Comparison of ENCODE assay signal across 26 mouse cellular contexts in the genomic region with DNA sequence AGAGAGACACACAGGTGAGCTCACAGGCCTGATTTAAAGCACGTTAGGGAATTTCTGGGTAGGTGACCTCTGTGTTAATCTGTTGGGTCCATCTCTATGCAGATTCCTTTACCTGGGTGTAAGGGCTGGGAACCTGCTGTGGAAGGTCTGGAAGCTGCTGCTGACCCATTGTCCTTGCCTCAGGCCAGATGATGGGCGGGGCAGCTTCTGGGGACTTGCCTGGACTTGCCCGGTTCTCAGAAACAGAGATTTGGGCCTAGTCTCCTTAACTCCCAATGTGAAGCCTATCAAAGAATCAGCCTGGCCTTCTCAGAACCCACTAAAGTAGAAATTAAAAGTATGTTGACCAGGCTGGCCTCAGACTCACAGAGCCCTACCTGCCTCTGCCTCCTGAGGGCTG. TPM values are rescaled to one million over a fixed set of nuclear protein-coding genes. Genes with fewer than 3 reads are reported as not detected.
DNase-seq lines count a peak whose midpoint lies in the region; TF ChIP-seq lines count a peak whose summit lies in the region.
"Had no signal": no experiment of that assay in that cellular context is flagged by ENCODE, and none has a peak within 500 bp of the region (broad histone marks: within the 10 kb centered on the region; RNA-seq: fewer than 3 reads in every experiment).

No protein-coding gene starts in this region.

- DNase-seq in 3T3-L1 (ENCODE audit: low read depth, low spot score) (peak; percentile 46), R1 (ENCODE audit: low read depth, low spot score) (peak; percentile 94)
- DNase-seq in spleen, postnatal 10 days (ENCODE audit: low spot score in 2 of 2), result no peak
- DNase-seq in cerebellum, postnatal 36 days, result no peak
- DNase-seq in urinary bladder, postnatal 25 days (ENCODE audit: low spot score), result no peak
- DNase-seq in heart, adult 18-20 months, result no peak
- DNase-seq: adrenal gland, postnatal 10 days; adrenal gland, postnatal 36 days; cerebellum, adult 11 months; cerebellum, adult 8-10 months; cerebellum, postnatal 10 days; forebrain, postnatal 0 days; gastrocnemius, adult 2 months; gastrocnemius, postnatal 14 days; heart, adult 11 months; heart, postnatal 10 days; heart, postnatal 36 days; kidney, adult 2 months had no signal

- H3K36me3 ChIP-seq in ES-Bruce4 (ENCODE audit: control insufficient read depth, insufficient read depth, low read length, poor library complexity, severe bottlenecking) (peaks cover 2% of the 10 kb centered on the region; the same call in 1 of the 2 replicates), macrophage (ENCODE audit: inconsistent target) (peaks cover 2% of the 10 kb centered on the region; the same call in 1 of the 2 replicates)

- H3K9ac ChIP-seq in ES-Bruce4 (ENCODE audit: low read depth, poor library complexity, severe bottlenecking), result peak overlapping the region; percentile 81
- H3K9ac ChIP-seq: forebrain, embryonic 13.5 days; forebrain, postnatal 0 days; heart, embryonic 12.5 days; heart, embryonic 15.5 days; hindbrain, embryonic 13.5 days had no signal

- peaks cover 8% of the 10 kb centered on the region for H3K4me1 ChIP-seq in ES-Bruce4 (ENCODE audit: control insufficient read depth, insufficient read depth, low read length)
- H3K4me1 ChIP-seq: forebrain, embryonic 10.5 days; forebrain, embryonic 13.5 days; hindbrain, embryonic 10.5 days had no signal

- no peaks in the 10 kb centered on the region for H3K9me3 ChIP-seq in ES-Bruce4 (replicated peaks; ENCODE audit: control insufficient read depth, insufficient read depth, low read length, poor library complexity, severe bottlenecking)
- H3K9me3 ChIP-seq: forebrain, embryonic 10.5 days; forebrain, embryonic 13.5 days; heart, embryonic 12.5 days; heart, embryonic 15.5 days; hindbrain, embryonic 10.5 days; hindbrain, embryonic 13.5 days had no signal

- TF ChIP-seq CTCF in ES-Bruce4 (IDR thresholded peaks at IDR 0.05; ENCODE audit: low read depth, low read length), result no peak

- no peaks in the 10 kb centered on the region for H3K79me2 ChIP-seq in macrophage (ENCODE audit: inconsistent target)

- peak overlapping the region; percentile 99 for H3K27ac ChIP-seq in ES-Bruce4 (ENCODE audit: insufficient read depth, low read length)
- peak overlapping the region; percentile 37 for H3K27ac ChIP-seq in macrophage
- H3K27ac ChIP-seq: forebrain, embryonic 10.5 days; forebrain, embryonic 13.5 days; gastrocnemius, adult 2 months; heart, embryonic 15.5 days; hindbrain, embryonic 10.5 days; hindbrain, embryonic 13.5 days had no signal

- H3K27me3 ChIP-seq in ES-Bruce4 (ENCODE audit: control insufficient read depth, insufficient read depth, low read length, poor library complexity, severe bottlenecking), result no peaks in the 10 kb centered on the region
- H3K27me3 ChIP-seq: forebrain, embryonic 13.5 days; heart, embryonic 12.5 days; heart, embryonic 15.5 days; hindbrain, embryonic 13.5 days had no signal

- H3K4me3 ChIP-seq in ES-Bruce4 (ENCODE audit: low read depth, low read length) (no peak overlapping the region), macrophage (ENCODE audit: inconsistent target) (no peak overlapping the region)
- H3K4me3 ChIP-seq: forebrain, embryonic 10.5 days; forebrain, embryonic 13.5 days; gastrocnemius, adult 2 months; heart, embryonic 12.5 days; heart, embryonic 15.5 days; hindbrain, embryonic 10.5 days; hindbrain, embryonic 13.5 days had no signal

- TF ChIP-seq POLR2A in ES-Bruce4 (IDR thresholded peaks at IDR 0.05; ENCODE audit: insufficient read depth, low read length), result no peak

- TF ChIP-seq EP300 in ES-Bruce4 (IDR thresholded peaks at IDR 0.05; ENCODE audit: insufficient read depth, low read depth, low read length), result peak; percentile 100

- 96% methylated on average over 3 of the region's 3 CpGs for WGBS in macrophage (ENCODE audit: missing documents)

RNA-seq across cellular contexts. Expression of gene Ppp2r5c, which starts 25.3 kb away (rescaled TPM):
- 223 and 224 TPM in 2 replicates for polyA plus RNA-seq in ES-Bruce4 (2011; ENCODE audit: insufficient read depth, insufficient read length, low read depth, missing spikeins)
- 100 to 1,000 TPM in 2 of 26 experiments, 10 to 100 TPM in 24; 19.9 to 103 (median 77.9) TPM for total RNA-seq in macrophage (2018; cell fraction: chromatin; rRNA removed)
- 100 to 1,000 TPM; 104 to 180 (median 147) TPM for total RNA-seq in macrophage (2018; cell fraction: cytosol; rRNA removed)
- 100 to 1,000 TPM in 6 of 26 experiments, 10 to 100 TPM in 20; 31.2 to 122 (median 80.1) TPM for total RNA-seq in macrophage (2018; cell fraction: nucleus; rRNA removed)
- 110 to 139 TPM (median 129 TPM) in 3 replicates for polyA plus RNA-seq in macrophage (2018)
- total RNA-seq in heart, adult 18-20 months (2021), result 10 to 100 TPM; 91.7 to 91.9 TPM

Comparison
In these comparisons a context has a peak if more than half of its experiments do, and no peak if none do; other contexts are left out.
1. DNase-seq: peak in 3T3-L1 (single experiment) and R1 (single experiment); none in spleen, postnatal 10 days (0 of 2), cerebellum, postnatal 36 days (0 of 2), urinary bladder, postnatal 25 days (single experiment) and heart, adult 18-20 months (0 of 2).